Mouse (Mus musculus) heart, postnatal 4 days (tissue): ENCODE measurements around the gene Per1. TPM values are rescaled to one million over a fixed set of nuclear protein-coding genes. Genes with fewer than 3 reads are reported as not detected.

Experiments
- DNase-seq: peaks from one replicate; pipeline ENCODE4 v3.0.0; 2021
- total RNA-seq, 2 experiments: library from RNA; stranded (reverse); gene quantifications; 2 replicates each; pipeline ENCODE4 v1.2.3; 2021

Per1 gene
- 10 to 100 TPM; 42.6 to 55.6 TPM for total RNA-seq

GRCm38 (mm10) chr11:69094697-69095429, at the start of gene Per1:
Gene Per1, plus strand, starts transcription at chr11:69095217.
- DNase-seq = peak; percentile 98

GRCm38 (mm10) chr11:69045531-69046394, 49.3 kb upstream of the Per1 start, which contains the start of gene Aurkb:
Gene Aurkb, plus strand, starts transcription at chr11:69045647.
- peak; percentile 89 for DNase-seq

- no peak for DNase-seq
These were observed 48.6 kb upstream of the Per1 start for GRCm38 (mm10) chr11:69046395-69046774.

- no peak for DNase-seq
These were observed 47.4 kb upstream of the Per1 start for GRCm38 (mm10) chr11:69047592-69047991.

GRCm38 (mm10) chr11:69048151-69048550, 46.9 kb upstream of the Per1 start:
- DNase-seq = no peak

GRCm38 (mm10) chr11:69050748-69051147, 44.3 kb upstream of the Per1 start:
- no peak for DNase-seq

GRCm38 (mm10) chr11:69051771-69052170, 43.2 kb upstream of the Per1 start:
- no peak for DNase-seq

GRCm38 (mm10) chr11:69052824-69053421, 42.1 kb upstream of the Per1 start:
- DNase-seq = no peak

- no peak for DNase-seq
These were observed 41.2 kb upstream of the Per1 start for GRCm38 (mm10) chr11:69053848-69054247.

- DNase-seq = no peak
These were observed 36.8 kb upstream of the Per1 start for GRCm38 (mm10) chr11:69058265-69058664.

- DNase-seq = no peak
These were observed 36.2 kb upstream of the Per1 start for GRCm38 (mm10) chr11:69058729-69059356.

- DNase-seq = peak; percentile 95
These were observed 35.6 kb upstream of the Per1 start, which contains the start of gene Borcs6 for GRCm38 (mm10) chr11:69059357-69059974. Gene Borcs6, plus strand, starts transcription at chr11:69059717.

- DNase-seq = peak; percentile 66
These were observed 35.0 kb upstream of the Per1 start for GRCm38 (mm10) chr11:69059975-69060411.

GRCm38 (mm10) chr11:69060448-69061254, 34.4 kb upstream of the Per1 start:
- no peak for DNase-seq

GRCm38 (mm10) chr11:69061255-69061912, 33.6 kb upstream of the Per1 start:
- no peak for DNase-seq

- peak; percentile 81 for DNase-seq
These were observed 32.7 kb upstream of the Per1 start for GRCm38 (mm10) chr11:69062194-69062760.

GRCm38 (mm10) chr11:69062761-69063224, 32.2 kb upstream of the Per1 start:
- DNase-seq = peak; percentile 97

GRCm38 (mm10) chr11:69063413-69064201, 31.4 kb upstream of the Per1 start:
- peak; percentile 92 for DNase-seq
